Mouse (Mus musculus) cerebellum, postnatal 25 days (tissue): Measurements from ENCODE around the gene Nfil3.

ENCODE experiments used
- DNase-seq, 2 experiments: peaks; one replicate each; pipeline ENCODE4 v3.0.0; 2021; ENCODE audit warnings: mixed read lengths in 2 of 2

Nfil3 gene

GRCm38 (mm10) chr13:52981441-52982281, 788 bp upstream of the Nfil3 start:
- DNase-seq = peak; percentile 60 to 72

GRCm38 (mm10) chr13:52980211-52980950, 492 bp downstream of the Nfil3 start:
- peak; percentile 89 to 91 for DNase-seq

GRCm38 (mm10) chr13:52979331-52980051, 1.4 kb downstream of the Nfil3 start:
- peak; percentile 34 to 37 for DNase-seq

GRCm38 (mm10) chr13:52978321-52978981, 2.4 kb downstream of the Nfil3 start:
- DNase-seq = peak; percentile 62 to 69

- no peak for DNase-seq
Measured at GRCm38 (mm10) chr13:52977757-52978156, 3.1 kb downstream of the Nfil3 start.

GRCm38 (mm10) chr13:52977221-52977609, 3.7 kb downstream of the Nfil3 start:
- DNase-seq = no peak

GRCm38 (mm10) chr13:52976510-52977220, 4.2 kb downstream of the Nfil3 start:
- DNase-seq = no peak

- no peak for DNase-seq
Measured at GRCm38 (mm10) chr13:52976130-52976509, 4.8 kb downstream of the Nfil3 start.

- DNase-seq = peak; percentile 43 to 65
Measured at GRCm38 (mm10) chr13:52974676-52975075, 6.2 kb downstream of the Nfil3 start.

- no peak for DNase-seq
Measured at GRCm38 (mm10) chr13:52973427-52973826, 7.4 kb downstream of the Nfil3 start.

- no peak for DNase-seq
Measured at GRCm38 (mm10) chr13:52972626-52973025, 8.2 kb downstream of the Nfil3 start.

GRCm38 (mm10) chr13:52970876-52971275, 10.0 kb downstream of the Nfil3 start:
- DNase-seq = no peak

- no peak for DNase-seq
Measured at GRCm38 (mm10) chr13:52962922-52963321, 18.0 kb downstream of the Nfil3 start.

GRCm38 (mm10) chr13:52962361-52962760, 18.5 kb downstream of the Nfil3 start:
- DNase-seq = no peak

GRCm38 (mm10) chr13:52953779-52954553, 26.9 kb downstream of the Nfil3 start:
- DNase-seq = no peak

GRCm38 (mm10) chr13:52949211-52949610, 31.7 kb downstream of the Nfil3 start:
- no peak for DNase-seq

- DNase-seq = no peak
Measured at GRCm38 (mm10) chr13:52947545-52947944, 33.3 kb downstream of the Nfil3 start.

- DNase-seq = peak in 1 of 2 experiments; percentile 14
Measured at GRCm38 (mm10) chr13:52945769-52946168, 35.1 kb downstream of the Nfil3 start.

- DNase-seq = no peak
Measured at GRCm38 (mm10) chr13:52944116-52944515, 36.8 kb downstream of the Nfil3 start.

GRCm38 (mm10) chr13:52942876-52943388, 37.9 kb downstream of the Nfil3 start:
- no peak for DNase-seq

GRCm38 (mm10) chr13:52940956-52941355, 39.9 kb downstream of the Nfil3 start:
- DNase-seq = no peak
